Mouse (Mus musculus): ENCODE measurements around the gene Uqcc3.
"Not testable (repeated sequence)": the region's sequence is repeated elsewhere in the genome, so short reads cannot be mapped to it uniquely, and the experiment has no call there.

The Uqcc3 gene

DNA sequence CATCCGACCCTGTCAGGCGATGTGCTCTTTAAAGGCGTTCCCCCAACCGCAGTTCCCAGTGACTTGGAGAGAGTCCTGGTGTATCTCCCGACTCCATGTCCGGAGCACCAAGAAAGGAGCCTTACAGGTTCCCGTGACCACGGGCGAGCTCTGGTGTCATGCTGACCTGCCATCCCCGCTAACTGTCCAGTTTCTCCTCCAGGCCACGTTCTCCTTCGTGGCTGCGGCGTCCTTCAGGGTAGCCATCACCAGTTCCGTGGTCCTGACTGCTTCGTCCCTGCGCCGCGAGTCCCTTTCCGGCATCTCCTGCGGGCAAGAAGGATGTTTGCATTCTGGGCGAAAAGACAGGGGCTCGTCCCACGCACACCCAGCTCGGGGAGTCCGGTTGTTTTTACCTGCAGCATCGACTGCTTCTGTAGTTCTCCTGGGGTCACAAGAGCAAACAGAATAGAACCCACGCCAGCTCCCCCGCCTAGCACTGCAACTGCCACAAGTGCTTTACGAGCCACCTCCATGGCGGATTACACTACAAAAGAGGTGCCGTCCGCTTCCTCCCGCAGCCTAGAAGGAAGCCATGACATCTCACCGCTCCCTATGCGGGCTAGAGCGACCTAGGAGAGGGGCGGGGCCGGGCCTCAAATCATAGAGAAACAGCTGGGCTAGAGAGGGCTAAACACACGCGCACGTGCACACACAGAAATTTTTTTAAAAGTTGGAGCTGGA, at the start of gene Uqcc3:
Gene Uqcc3 (minus strand): TSS at position 613 of the 723 bp plus-strand sequence.
- in situ Hi-C loops (cut with MboI; ENCODE audit: low sequenced_read_pairs), result no loop called here

DNA sequence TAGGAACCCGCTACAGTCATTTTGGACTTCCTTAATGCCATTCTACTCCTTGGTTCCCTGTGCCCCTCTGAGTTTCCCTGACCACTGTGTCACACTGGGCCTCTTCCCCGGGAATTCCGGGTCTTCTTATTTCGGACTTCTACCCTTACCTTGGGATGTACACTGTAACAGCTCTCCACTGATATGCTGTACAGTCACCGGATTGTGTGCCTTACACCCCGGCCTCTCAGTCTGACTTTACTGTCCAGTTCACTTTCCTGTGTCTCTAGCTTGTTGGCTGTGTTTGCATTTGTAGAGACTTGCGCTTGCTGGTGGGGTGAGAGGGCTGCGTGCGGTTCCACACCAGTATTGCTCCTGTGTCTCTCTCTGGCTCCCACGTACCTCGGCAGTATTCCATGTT, 49.4 kb upstream of the Uqcc3 start:
- in situ Hi-C loops (cut with MboI; ENCODE audit: low sequenced_read_pairs), result no loop called here

DNA sequence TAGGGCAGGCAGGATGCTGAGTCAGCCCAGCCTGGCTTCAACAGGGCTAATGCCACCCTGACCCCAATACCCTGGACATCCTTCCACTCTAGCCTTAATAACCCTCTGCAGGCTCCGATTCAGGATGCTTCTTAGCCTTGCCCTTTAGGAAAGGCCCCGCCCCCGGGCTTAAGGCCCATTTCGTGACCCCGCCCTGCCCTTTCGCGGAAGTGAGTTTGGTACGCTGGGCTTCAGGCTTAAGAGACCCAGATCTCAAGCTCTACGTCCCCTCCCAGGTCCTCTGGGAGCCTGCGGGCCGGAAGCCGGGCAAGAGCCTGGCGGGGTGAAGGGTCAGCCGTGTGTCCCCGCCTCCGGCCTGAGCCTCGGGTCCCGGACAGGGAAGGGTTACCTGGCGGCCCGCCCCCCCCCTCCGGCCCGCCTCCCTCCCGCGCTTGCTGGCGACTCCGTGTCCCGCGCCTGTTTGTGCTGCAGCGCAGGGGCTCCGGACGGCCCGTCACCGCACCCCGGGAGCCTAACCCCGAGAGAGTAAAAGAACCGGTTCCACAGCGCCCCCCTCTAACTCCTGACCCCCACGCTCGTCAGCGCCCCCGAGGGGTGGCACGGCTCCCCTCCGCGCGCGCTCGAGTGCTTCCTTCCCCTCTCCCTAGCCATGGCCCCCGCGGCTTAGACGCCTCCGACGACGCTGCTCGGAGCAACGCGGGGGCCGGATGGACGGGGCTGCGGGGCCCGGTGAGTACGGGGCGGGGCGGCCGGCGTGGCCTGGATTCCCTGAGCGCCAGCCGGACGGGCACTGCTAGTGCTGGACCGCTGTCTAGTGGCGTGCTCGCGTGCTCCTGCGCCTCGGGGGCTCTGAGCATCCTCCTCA, 48.7 kb upstream of the Uqcc3 start, which contains the start of the genes Rom1 and Eml3:
Gene Rom1 (minus strand): TSS at position 133 of the 865 bp plus-strand sequence.
Gene Eml3 (plus strand): TSS at position 329 of the 865 bp plus-strand sequence.
- in situ Hi-C loops (cut with MboI; ENCODE audit: low sequenced_read_pairs), result no loop called here

DNA sequence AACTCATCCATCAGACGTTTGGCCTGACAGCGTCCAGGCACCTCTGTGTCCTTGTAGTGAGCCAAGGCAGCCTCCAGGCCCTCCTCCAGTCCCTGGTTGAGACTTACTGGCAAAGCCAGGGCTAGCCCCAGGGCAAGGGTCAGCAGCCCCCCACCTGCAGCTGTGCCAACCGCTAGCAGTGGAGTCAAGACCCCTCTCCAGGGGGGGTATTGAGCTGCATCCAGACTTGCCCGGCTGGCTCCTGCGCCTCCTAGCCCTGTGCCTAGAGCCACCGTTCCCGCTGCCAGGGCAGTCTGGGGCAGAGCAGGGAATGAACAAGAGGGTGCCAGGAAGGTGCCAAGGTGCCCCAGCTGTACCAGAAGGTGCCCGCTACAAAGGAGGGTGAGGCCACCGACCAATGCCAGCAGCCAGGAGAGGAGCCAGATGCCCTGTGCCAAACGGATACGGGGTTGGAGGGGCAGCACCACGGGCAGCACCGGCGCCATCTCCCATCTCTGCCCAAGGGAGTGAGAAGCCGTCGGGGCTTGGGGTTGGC, 48.0 kb upstream of the Uqcc3 start:
- in situ Hi-C loops (cut with MboI; ENCODE audit: low sequenced_read_pairs), result no loop called here

DNA sequence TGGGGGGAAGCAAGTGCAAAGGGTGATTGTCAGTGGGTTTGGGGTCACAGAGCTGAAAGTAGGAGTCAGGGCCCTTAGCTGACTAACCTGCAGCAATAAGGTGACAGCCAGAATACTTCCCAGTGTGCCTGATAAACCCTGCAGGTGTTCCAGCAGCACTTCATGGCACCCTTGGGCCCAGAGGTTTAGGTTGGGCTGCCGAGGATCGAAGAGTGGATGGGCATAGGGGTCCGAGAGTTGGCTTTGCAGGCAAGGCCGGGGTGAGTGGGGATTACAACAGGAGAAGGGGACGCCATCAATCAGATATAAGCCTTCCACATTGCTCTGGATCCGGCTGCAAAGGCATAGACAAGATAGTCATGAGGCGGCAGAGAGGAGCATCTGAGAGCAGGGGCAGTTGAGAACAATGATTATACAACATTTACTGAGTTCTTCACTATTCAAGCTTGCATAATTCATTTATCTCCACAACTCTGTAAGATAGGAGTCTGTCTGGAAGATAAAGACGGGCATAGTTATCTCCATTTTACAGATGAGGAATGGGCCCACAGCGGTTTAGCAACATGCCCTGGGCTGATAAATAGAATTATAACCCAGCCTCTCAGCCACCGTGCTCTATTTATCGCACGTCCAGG, 47.3 kb upstream of the Uqcc3 start:
- in situ Hi-C loops (cut with MboI; ENCODE audit: low sequenced_read_pairs), result no loop called here

DNA sequence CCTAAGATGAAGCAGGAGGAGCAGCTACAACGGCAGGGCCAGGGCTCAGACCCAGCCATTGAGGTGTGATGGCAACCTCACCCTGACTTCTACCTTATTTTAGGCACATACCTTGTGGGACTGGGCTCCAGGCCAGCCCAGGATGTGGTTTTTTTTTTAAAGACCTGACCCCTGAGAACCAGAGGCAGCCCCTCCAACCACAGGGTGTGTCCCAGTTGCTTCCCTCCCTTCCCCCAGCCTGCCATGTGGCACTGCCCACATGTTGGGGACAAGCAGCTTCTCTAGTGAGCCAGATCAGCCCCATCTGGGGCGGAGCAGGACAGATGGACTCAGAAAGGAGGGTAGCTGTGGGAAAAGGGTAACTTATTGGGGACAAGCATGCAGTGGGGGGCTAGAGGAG, 46.0 kb upstream of the Uqcc3 start:
- in situ Hi-C loops (cut with MboI; ENCODE audit: low sequenced_read_pairs), result no loop called here

DNA sequence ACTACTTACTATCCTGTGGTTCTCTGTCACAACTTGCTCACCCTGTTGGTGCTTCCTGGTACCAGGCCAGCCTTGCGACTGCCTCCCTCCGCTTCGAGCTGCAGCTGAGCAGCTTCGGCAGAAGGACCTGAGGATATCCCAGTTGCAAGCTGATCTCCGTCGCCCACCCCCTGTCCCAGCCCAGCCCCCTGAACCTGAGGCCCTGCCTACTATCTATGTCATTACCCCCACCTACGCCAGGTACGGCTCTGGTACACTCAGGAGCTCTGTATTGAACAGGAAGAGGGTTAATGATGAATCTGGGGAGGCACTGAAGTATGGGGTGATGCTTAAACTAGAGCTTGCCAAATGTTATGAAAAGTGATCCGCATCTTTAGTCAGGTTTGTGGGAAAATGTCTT, 41.0 kb upstream of the Uqcc3 start:
- in situ Hi-C loops (cut with MboI; ENCODE audit: low sequenced_read_pairs), result no loop called here

DNA sequence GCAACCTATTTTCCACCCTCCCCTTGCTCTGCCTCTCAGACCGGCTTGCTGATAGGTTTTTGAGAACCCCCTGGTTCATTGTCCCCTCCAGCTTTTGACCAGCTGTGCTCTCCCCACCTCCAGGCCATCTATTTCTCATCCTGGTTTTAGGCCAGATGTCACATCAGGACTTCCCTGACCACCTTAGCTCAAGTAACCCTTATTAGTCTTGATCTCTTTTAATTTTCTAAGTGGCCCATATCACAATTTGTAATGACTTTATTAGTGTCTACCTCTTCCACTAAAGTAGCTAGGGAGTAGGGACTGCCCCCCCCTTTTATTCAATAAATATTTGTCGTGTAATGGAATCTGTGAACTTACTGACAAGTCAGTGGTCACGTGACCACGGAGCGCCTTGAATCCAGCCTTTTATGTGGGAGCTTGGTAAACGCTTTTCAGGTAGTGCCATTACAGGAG, 40.1 kb upstream of the Uqcc3 start:
- in situ Hi-C loops (cut with MboI; ENCODE audit: low sequenced_read_pairs), result no loop called here

DNA sequence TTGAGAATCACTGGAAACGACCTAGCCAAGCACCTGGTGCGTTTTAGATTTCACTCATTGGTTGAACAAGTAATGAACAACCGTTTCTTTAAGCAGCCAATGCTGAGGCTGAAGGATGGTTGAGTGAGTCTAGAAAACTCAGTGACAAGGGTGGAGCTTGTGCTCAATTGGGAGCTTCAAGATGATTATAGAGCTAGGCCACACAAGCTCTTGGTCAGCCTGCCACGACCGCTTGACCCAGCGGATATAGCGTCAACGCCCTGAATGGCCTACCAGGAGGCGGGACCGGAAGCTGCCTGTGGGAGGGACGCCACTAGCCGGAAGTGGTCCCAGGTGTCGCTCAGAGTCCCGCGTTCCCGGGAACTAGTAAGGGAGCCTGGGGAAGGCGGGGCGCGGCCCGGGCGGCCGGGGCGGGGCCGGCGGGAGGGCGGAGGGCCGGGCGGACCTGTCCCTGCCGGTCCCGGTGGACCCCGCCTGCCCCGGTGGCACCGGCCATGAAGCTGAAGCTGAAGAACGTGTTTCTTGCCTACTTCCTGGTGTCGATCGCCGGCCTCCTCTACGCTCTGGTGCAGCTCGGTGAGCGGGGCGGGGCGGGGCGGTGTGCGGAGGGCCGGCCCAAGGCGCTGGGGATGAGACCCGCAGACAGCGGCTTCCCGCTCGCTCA, 39.5 kb upstream of the Uqcc3 start, which contains the start of gene B3gat3:
Gene B3gat3 (plus strand): TSS at position 302 of the 664 bp plus-strand sequence.
- in situ Hi-C loops (cut with MboI; ENCODE audit: low sequenced_read_pairs), result no loop called here

DNA sequence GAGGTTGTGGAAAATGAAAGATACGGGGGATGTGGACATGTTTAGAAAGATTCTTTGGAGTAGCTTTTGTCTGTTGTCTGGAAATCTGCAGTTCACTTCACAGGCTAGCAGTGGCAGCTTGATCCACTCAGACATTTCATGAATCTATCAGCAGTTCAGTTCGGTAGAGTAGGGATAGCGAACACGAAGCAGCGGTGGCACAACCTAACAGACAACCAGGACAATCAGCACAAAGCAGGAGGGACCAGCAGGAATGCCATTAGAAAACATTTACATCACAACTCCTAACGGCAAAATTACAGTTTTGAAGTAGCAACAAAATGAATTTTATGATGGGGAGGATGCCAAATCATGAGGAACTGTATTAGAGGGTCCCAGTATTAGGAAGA, 39.0 kb upstream of the Uqcc3 start:
- in situ Hi-C loops (cut with MboI; ENCODE audit: low sequenced_read_pairs), result no loop called here

DNA sequence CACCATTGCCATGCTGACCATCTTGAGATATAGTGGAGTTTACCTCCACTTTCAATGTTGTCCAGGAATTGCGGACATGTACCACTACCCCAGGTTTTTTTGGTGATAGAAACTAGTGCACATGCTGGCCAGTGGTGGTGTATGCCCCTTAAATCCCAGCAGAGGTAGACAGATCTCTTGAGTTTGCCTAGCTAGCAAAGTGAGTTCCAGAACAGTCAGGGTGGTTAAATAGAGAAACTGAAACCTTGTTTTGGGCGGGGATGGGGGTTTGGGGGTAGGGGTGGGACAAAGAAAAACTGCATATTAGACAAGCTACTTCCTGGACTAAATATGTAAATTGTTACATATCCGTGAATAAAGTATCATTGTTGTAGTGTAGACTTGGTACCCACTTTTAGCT, 38.3 kb upstream of the Uqcc3 start:
- in situ Hi-C loops (cut with MboI; ENCODE audit: low sequenced_read_pairs), result no loop called here

DNA sequence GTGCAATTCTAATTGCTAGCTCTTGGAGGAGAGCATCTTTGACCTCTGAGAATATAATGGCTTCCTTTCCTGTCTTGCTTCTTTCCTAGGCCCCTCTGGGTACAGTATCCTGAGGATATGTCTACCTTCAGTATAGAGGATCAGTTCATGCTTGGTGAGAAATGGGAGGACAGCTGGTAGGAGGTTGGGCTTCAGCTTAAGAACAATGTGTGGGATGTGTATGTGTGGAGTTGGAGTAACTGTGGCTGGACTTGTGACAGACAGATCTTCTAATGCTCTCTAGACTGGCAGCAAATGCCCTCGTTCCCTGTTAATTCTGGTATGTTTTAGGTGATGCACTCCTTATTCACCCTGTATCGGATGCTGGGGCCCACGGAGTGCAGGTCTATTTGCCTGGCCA, 33.5 kb upstream of the Uqcc3 start:
- in situ Hi-C loops (cut with MboI; ENCODE audit: low sequenced_read_pairs), result no loop called here

DNA sequence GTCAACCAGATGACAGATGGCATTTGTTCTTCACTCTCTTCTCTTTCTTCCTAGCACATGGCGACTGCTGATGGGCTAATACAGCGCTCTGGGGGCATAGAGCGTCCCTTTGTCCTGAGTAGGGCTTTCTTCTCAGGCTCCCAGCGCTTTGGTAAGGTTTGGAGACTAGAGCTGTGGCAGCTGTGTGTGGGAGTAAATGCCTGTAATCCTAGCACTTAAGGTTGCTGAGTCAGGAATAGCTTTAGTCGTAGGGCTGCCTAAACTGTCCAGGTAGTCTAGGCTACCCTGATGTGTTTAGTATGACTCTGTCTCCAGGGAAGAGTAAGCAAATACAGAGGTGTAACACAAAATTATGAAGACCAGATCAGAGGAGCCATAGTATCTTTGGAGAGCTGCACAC, 31.1 kb upstream of the Uqcc3 start:
- in situ Hi-C loops (cut with MboI; ENCODE audit: low sequenced_read_pairs), result no loop called here

DNA sequence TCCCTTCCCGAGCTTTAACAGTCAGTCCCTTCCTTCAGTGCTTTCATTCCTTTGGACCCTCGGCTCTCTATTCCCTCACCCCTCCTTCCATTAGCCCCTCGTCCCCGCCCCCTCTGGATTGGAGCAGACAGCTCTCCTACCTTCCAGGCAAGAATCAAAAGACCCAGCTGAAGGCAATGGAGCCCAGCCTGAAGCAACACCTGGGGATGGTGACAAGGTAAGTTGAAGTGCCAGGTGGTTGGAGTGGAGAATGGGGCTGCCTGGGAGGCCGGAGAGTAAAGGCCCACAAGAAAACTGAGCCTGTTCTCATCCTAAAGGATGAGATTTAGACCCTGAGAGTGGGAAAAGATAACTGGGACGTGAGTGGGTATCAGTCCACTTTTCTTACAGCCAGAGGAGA, 27.8 kb upstream of the Uqcc3 start:
- in situ Hi-C loops (cut with MboI; ENCODE audit: low sequenced_read_pairs), result no loop called here

DNA sequence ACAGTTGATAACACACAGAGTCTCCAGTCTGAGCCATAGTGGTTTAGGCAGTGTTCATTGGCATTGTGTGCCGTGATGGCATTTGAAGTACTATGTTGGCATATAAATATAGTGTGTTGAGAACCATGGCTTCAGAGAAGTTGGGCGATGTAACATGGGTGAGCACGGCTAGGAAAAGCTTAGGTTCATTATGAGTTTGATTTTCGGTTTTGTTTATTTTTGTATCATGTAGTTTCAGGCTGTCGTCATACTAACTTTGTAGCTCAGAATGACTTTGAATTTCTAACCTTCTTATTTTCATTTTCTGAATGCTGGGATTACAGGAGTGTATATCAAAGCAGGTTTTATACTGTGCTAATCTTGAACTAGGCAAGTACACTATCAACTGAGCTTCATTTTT, 22.7 kb upstream of the Uqcc3 start:
- in situ Hi-C loops (cut with MboI; ENCODE audit: low sequenced_read_pairs), result no loop called here

DNA sequence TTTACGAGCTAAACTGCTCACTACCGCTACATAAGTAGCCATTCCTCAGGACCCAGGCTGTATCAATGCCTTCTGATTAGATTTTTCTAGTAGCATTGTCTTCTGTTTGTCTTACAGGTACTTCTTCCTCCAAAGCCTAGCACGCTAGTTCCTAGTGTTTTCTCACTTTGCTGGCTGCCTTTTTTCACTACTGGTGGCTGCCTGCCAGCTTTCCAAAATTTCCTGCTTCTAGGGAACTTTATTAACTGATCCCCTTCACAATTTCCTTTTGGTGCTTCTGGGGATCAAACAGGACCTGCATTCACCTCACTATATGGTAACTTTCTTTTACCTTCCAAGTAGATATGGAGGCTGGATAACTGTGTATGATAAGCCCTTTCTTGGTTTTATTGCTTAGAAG, 18.4 kb upstream of the Uqcc3 start:
- in situ Hi-C loops (cut with MboI; ENCODE audit: low sequenced_read_pairs), result no loop called here

DNA sequence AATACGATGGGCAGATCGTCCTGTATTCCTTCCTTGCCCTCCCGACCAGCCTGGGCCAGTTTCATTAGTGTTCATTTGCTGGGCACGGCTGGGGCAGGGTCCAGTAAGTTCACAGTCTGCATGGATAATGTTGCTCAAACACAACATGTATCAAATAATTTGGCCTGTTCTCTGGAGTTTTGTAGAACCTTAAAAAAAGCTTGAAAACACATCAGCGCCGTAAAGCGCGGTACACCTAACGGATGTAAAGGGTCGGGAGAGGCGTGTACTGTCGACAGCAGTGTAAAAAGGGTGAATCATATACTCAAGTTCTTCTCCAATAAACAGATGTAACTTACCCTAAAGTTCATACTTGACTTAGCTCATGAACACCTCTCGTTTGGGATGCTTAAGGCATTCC, 17.9 kb upstream of the Uqcc3 start:
- in situ Hi-C loops (cut with MboI; ENCODE audit: low sequenced_read_pairs), result no loop called here

DNA sequence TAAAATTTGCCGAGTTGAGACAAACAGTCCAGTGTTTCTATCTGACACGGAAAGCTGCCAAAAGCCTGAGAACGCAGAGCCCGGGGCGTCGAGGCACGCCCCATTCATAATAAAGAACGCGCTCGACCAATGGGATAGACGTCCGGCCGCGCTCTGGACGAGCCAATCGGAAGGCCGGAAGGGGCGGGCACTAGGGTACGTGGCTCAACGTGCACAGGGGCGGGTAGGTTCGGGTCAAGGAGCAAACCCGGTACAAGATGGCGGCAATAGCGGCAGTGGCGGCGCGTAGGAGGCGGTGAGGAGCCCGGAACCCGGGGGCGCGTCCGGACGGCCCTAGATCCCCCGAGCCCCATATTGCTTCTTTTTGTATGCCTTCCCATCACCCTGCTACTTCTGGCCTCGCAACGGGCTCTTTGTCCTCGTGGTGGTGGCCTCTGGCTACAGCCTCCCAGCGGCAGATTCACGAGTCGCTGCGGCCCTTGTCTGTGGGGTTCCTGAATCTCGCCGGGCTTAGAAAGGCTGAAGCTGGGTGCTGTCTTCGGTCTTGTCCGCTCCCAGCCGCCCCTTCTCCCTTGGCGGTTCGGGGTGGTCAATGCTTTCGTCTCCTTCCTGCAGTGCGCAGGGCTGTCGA, 17.3 kb upstream of the Uqcc3 start, which contains the start of gene Ganab:
Gene Ganab (plus strand): TSS at position 207 of the 631 bp plus-strand sequence.
- in situ Hi-C loops (cut with MboI; ENCODE audit: low sequenced_read_pairs), result no loop called here

DNA sequence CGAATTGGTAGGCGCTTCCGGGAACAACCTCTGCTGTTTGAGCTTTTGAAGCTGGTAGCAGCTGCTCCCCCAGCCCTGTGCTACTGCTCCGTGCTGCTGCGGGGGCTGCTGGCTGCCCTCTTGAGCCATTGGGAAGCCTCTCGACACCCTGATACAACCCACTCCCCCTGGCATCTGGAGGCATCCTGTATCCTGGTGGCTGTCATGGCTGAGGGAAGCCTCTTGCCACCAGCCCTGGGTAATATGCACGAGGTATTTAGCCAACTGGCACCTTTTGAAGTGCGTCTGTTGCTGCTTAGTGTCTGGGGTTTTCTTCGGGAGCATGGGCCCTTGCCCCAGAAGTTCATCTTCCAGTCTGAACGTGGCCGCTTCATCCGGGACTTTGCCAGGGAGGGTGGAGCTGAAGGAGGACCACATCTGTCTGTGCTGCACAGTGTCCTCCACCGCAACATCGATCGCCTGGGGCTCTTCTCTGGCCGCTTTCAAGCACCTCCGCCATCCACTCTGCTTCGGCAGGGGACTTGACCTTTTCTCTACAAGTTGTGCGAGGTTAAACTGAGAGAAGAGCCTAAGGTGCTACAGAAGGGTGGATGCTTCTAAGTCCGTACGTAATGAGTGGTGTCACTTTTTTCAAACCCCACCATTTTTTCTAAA, 16.6 kb upstream of the Uqcc3 start:
- in situ Hi-C loops (cut with MboI; ENCODE audit: low sequenced_read_pairs), result not testable (repeated sequence)

DNA sequence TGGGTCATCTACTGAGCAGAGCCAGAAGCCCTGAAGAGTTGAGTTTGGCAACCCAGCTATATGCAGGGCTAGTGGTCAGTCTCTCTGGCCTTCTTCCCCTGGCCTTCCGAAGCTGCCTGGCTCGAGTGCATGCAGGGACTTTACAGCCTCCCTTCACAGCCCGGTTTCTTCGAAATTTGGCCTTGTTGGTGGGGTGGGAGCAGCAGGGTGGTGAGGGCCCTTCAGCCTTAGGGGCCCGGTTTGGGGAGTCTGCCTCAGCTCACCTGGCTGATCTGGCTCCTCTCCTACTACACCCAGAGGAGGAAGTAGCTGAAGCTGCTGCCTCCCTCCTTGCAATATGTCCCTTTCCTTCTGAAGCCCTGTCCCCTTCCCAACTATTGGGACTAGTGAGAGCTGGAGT, 15.5 kb upstream of the Uqcc3 start:
- in situ Hi-C loops (cut with MboI; ENCODE audit: low sequenced_read_pairs), result not testable (repeated sequence)
